Mouse (Mus musculus) hindbrain, postnatal 0 days (tissue): Measurements from ENCODE around the gene Ncam1. TPM values are rescaled to one million over a fixed set of nuclear protein-coding genes. Genes with fewer than 3 reads are reported as not detected.

Source experiments
- ATAC-seq: fragments of 200-750 bp; cut with Nextera tagmentation; 2 replicates; pipeline ENCODE4 v1.8.0; 2017; ENCODE audit warnings: mild to moderate bottlenecking, moderate TSS enrichment, moderate library complexity
- DNase-seq: peaks from one replicate; pipeline ENCODE4 v3.0.0-alpha.2; 2015; ENCODE audit warnings: low spot score
- H3K27ac ChIP-seq: fragments of 300-500 bp; sonication (generic); 2 replicates; pipeline ENCODE4 v1.5.1; 2014; ENCODE audit warnings: mild to moderate bottlenecking
- H3K27me3 ChIP-seq: fragments of 300-500 bp; sonication (generic); 2 replicates; pipeline ENCODE4 v1.6.1; 2014; ENCODE audit warnings: low read length, mixed read lengths; ENCODE audit not compliant: insufficient read depth
- H3K36me3 ChIP-seq: fragments of 300-500 bp; sonication (generic); 2 replicates; pipeline ENCODE4 v1.6.1; 2014; ENCODE audit warnings: low read length, mixed read lengths; ENCODE audit not compliant: insufficient read depth
- H3K4me1 ChIP-seq: fragments of 300-500 bp; sonication (generic); 2 replicates; pipeline ENCODE4 v1.6.1; 2014; ENCODE audit warnings: antibody characterized with exemption, low read length, mixed read lengths; ENCODE audit not compliant: insufficient read depth
- H3K4me2 ChIP-seq: fragments of 300-500 bp; sonication (generic); 2 replicates; pipeline ENCODE4 v1.6.1; 2014; ENCODE audit warnings: low read depth, mild to moderate bottlenecking, low read length, moderate library complexity, mixed read lengths
- H3K4me3 ChIP-seq: fragments of 300-500 bp; sonication (generic); 2 replicates; pipeline ENCODE4 v1.5.1; 2014; ENCODE audit warnings: low read length
- H3K9ac ChIP-seq: fragments of 300-500 bp; sonication (generic); replicated peaks from 2 replicates; pipeline ENCODE4 v1.6.1; 2014; ENCODE audit warnings: mild to moderate bottlenecking, low read length, moderate library complexity, mixed read lengths
- H3K9me3 ChIP-seq: fragments of 300-500 bp; sonication (generic); 2 replicates; pipeline ENCODE4 v1.6.1; 2016; ENCODE audit warnings: low read length, mixed read lengths
- CTCF ChIP-seq: IDR thresholded peaks from 2 replicates; pipeline ENCODE4 v1.5.1; 2016; ENCODE audit warnings: antibody characterized with exemption, control low read depth, low read depth
- WGBS: fragments of 180-500 bp; shearing (Covaris S2); extraction: QIAGEN DNeasy Blood & Tissue Kit; methylation state at CpG from one replicate; pipeline ENCODE4 v1.1.7; 2014; 5-methylcytosine and 5-hydroxymethylcytosine counted together
- polyA plus RNA-seq: library from polyadenylated mRNA; unstranded; fragments of >200 nt; fragmentation: Nextera tagmentation; extraction: Ambion mirVana; gene quantifications from 2 replicates; pipeline ENCODE4 v1.2.1, GENCODE M21; 2015
- total RNA-seq: library from RNA; depleted of rRNA; stranded (reverse); fragments of >200 nt; gene quantifications from 2 replicates; pipeline ENCODE4 v1.2.3, GENCODE M21; 2014

The Ncam1 gene
- total and polyA plus RNA-seq, 2 experiments from 2014 or later: 411 to 414 TPM

- Histone ChIP-seq H3K4me2 (no peak overlapping the region), H3K36me3 (no peaks in the 10 kb centered on the region), H3K9ac (no peak overlapping the region), H3K27me3 (no peaks in the 10 kb centered on the region), H3K4me1 (peaks cover 18% of the 10 kb centered on the region), H3K27ac (no peak overlapping the region), H3K4me3 (no peak overlapping the region), H3K9me3 (no peaks in the 10 kb centered on the region)
- DNase-seq: no peak
- WGBS: 25% methylated on average over 4 of the region's 4 CpGs
- TF ChIP-seq CTCF: no peak
- no peak; the same call in 1 of the 2 replicates for ATAC-seq
Observed at GRCm38 (mm10) chr9:49590261-49590660, 208.5 kb downstream of the Ncam1 start.

DNA sequence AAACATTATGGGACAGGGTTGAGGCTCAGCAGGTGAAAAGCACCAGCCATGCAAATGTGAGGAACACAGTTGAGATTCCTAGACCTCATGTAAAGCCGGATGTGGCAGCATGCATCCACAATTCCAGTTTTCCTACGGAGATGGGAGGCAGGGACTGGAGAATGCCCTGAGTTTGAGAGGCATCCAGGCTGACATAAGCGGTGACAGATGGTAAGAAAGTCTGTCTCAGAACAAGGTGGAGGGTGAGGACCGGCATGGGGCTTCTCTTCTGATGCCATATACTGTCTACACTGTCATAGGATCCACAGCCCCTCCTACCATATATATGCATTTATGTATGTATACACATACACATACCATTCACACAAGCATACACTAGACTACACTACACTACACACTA is 221.6 kb downstream of the Ncam1 start:
- H3K4me1 ChIP-seq: peaks cover 8% of the 10 kb centered on the region; the same call in 1 of the 2 replicates
- 60% methylated on average over 4 of the region's 4 CpGs for WGBS
- DNase-seq: peak; percentile 26
- no peak overlapping the region for H3K9ac ChIP-seq
- H3K9me3 ChIP-seq: no peaks in the 10 kb centered on the region
- H3K27ac ChIP-seq: no peak overlapping the region
- TF ChIP-seq CTCF: no peak
- no peaks in the 10 kb centered on the region for H3K27me3 ChIP-seq
- H3K4me3 ChIP-seq: no peak overlapping the region
- peak; percentile 45; the same call in 1 of the 2 replicates for ATAC-seq
- H3K36me3 ChIP-seq: no peaks in the 10 kb centered on the region
- H3K4me2 ChIP-seq: no peak overlapping the region

GRCm38 (mm10) chr9:49571695-49572510 is 226.8 kb downstream of the Ncam1 start:
- TF ChIP-seq CTCF: no peak
- Histone ChIP-seq H3K27ac (peak overlapping the region; percentile 77), H3K9ac (no peak overlapping the region), H3K4me1 (peaks cover 27% of the 10 kb centered on the region), H3K27me3 (no peaks in the 10 kb centered on the region), H3K9me3 (no peaks in the 10 kb centered on the region), H3K4me3 (no peak overlapping the region), H3K4me2 (no peak overlapping the region), H3K36me3 (peaks cover 14% of the 10 kb centered on the region; the same call in 1 of the 2 replicates)
- no peak for ATAC-seq
- DNase-seq: peak; percentile 23
- 45% methylated on average over 9 of the region's 9 CpGs for WGBS

DNA sequence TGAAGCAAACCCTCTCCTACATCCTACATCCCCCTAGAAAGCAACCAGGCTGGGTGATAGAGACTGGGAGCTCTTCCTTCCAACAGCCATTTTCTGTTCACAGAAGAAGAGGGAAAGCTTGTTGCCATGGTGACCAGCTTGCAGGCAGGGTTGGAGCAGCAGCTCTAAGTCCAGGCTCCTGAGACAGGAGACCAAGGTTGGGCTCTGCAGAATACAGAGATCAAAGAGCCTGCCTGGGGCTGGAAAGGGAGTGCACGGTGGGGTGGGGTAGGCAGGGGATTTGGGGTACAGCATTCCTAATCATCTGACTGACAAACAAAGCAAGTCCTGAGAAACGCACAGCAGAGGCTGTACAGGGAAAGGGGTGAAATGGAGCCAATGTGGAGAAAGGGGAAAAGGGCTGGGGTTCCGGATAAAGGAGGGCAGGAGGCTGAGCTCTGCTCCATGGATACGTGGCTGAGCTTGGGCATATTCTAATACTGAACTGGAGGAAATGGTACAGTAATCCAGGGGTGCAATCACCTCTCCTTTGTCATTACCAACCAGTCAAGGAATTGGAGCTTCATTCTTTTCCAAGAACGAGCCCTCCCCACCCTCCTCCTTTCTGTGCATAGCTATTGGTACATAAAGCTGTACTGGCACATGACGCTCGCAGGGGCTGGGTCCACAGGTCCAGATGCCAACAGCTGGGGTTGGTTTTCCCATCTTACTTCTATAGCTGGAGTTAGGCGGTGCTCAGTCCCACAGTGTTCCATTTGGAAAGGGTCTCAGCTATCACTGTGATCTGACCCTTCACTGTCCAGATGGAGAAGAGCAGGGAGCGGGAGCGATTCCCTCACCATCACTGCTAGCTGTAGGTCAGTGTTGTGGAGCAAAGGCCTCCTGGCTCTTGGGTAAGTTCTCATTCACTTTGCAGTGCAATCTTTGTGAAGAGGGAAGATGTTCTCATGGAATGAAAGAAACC is 227.7 kb downstream of the Ncam1 start:
- Histone ChIP-seq H3K36me3 (peaks cover 16% of the 10 kb centered on the region; the same call in 1 of the 2 replicates), H3K9ac (0 out of 2 replicates have a peak overlapping the region, but pooled peaks have one; percentile 22), H3K4me2 (peak overlapping the region; percentile 19; the same call in 1 of the 2 replicates), H3K4me1 (peaks cover 27% of the 10 kb centered on the region), H3K4me3 (no peak overlapping the region), H3K27me3 (no peaks in the 10 kb centered on the region), H3K27ac (peak overlapping the region; percentile 77), H3K9me3 (no peaks in the 10 kb centered on the region)
- ATAC-seq (peak; percentile 81), DNase-seq (peak; percentile 90)
- WGBS: 39% methylated on average over 10 of the region's 10 CpGs
- no peak for TF ChIP-seq CTCF

DNA sequence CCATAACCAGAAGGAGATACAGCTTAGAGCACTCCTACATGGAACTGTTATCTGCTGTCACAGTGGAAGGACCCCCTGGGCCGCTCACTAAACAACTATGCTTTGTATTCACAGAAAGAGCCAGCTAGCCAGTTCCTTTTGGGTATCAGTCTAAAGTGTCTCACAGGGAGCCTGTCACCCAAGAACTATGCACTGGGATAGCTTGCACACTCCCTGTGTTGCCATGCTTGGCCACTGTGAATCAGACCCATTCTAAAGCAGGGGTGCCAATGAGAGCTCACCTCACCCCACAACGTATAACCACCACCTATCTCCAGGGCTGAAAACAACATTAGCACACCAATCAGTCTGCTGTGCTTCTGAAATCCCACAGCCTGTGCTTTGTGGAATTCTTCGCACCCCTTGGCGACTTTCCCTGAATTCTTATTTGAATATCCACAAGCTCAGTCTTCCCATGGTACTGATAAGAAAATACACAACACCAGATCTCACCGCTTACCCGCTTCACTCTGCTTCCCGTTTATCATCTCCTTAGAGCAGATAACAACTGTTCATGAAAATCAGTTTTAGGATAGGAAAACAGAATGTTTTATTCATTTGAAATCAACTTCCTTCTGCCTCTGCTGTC is 228.6 kb downstream of the Ncam1 start:
- DNase-seq (peak; percentile 10), ATAC-seq (peak; percentile 46; the same call in 1 of the 2 replicates)
- Histone ChIP-seq H3K4me3 (no peak overlapping the region), H3K9ac (0 out of 2 replicates have a peak overlapping the region, but pooled peaks have one; percentile 22), H3K9me3 (no peaks in the 10 kb centered on the region), H3K36me3 (peaks cover 20% of the 10 kb centered on the region; the same call in 1 of the 2 replicates), H3K27me3 (no peaks in the 10 kb centered on the region), H3K4me1 (peaks cover 27% of the 10 kb centered on the region), H3K27ac (peak overlapping the region; percentile 77), H3K4me2 (0 out of 2 replicates have a peak overlapping the region, but pooled peaks have one; percentile 19)
- TF ChIP-seq CTCF: no peak
- WGBS: 23% methylated on average over 7 of the region's 7 CpGs

DNA sequence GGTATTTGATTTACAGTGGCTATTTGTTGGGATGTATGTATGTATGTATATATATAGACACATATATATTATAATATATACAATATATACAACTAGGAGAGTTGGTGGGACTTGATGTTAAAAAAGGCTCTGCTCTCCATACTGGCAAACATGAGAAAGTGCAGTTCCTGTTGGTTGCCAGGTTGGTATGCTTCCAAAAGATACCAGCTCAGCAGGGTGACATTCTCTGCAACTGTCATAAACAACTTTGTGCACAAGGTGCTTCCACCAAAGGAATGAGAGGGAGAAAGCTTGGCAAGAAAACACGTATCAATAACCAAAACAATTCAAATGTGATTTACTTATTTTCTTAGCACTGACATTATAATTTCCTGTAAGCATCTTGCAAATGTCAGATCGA is 232.9 kb downstream of the Ncam1 start:
- H3K9ac ChIP-seq: no peak overlapping the region
- no peaks in the 10 kb centered on the region for H3K27me3 ChIP-seq
- H3K27ac ChIP-seq: no peak overlapping the region
- no peak overlapping the region for H3K4me3 ChIP-seq
- no peaks in the 10 kb centered on the region for H3K9me3 ChIP-seq
- no peak overlapping the region for H3K4me2 ChIP-seq
- H3K36me3 ChIP-seq: peaks cover 44% of the 10 kb centered on the region
- 86% methylated on average over 2 of the region's 2 CpGs for WGBS
- TF ChIP-seq CTCF: no peak
- peaks cover 9% of the 10 kb centered on the region for H3K4me1 ChIP-seq
- ATAC-seq (no peak), DNase-seq (no peak)
